Mouse (Mus musculus) macrophage (primary cell): ENCODE measurements around the gene Acsbg2. TPM values are rescaled to one million over a fixed set of nuclear protein-coding genes. Genes with fewer than 3 reads are reported as not detected.
"Not testable (repeated sequence)": the region's sequence is repeated elsewhere in the genome, so short reads cannot be mapped to it uniquely, and the experiment has no call there.

ENCODE experiments used
- H3K27ac ChIP-seq: fragments of 350-480 bp; formaldehyde crosslinking; 2 replicates; pipeline ENCODE4 v1.9.0; 2021
- H3K36me3 ChIP-seq: fragments of 350-480 bp; formaldehyde crosslinking; 2 replicates; pipeline ENCODE4 v1.9.0; 2021; ENCODE audit errors: inconsistent target
- H3K4me3 ChIP-seq: fragments of 350-480 bp; formaldehyde crosslinking; 2 replicates; pipeline ENCODE4 v1.9.0; 2021; ENCODE audit errors: inconsistent target
- H3K79me2 ChIP-seq: fragments of 350-480 bp; formaldehyde crosslinking; 2 replicates; pipeline ENCODE4 v1.9.0; 2021; ENCODE audit errors: inconsistent target
- WGBS: methylation state at CpG from one replicate; pipeline ENCODE4 v1.1.7; 2026; ENCODE audit warnings: inconsistent platforms; ENCODE audit not compliant: missing documents; 5-methylcytosine and 5-hydroxymethylcytosine counted together
- polyA plus RNA-seq: library from polyadenylated mRNA; stranded (reverse); fragments of 250-400 nt; gene quantifications from 3 replicates; pipeline ENCODE4 v1.2.4, GENCODE M21; 2018; ENCODE audit warnings: inconsistent platforms
- total RNA-seq, 78 experiments: library from RNA; depleted of rRNA; stranded (reverse); fragments of 250-400 nt; gene quantifications; 1 replicate in 9 of 78; 2 replicates in 24 of 78; 3 replicates in 43 of 78; 4 replicates in 2 of 78; pipeline ENCODE4 v1.2.4; 2018; ENCODE audit warnings: inconsistent platforms in 56 of 78

Acsbg2 gene
- not detected for total RNA-seq (2018; cell fraction: chromatin; rRNA removed)
- total RNA-seq (2018; cell fraction: cytosol; rRNA removed): not detected
- total RNA-seq (2018; cell fraction: nucleus; rRNA removed): not detected
- polyA plus RNA-seq: not detected in 3 replicates

DNA sequence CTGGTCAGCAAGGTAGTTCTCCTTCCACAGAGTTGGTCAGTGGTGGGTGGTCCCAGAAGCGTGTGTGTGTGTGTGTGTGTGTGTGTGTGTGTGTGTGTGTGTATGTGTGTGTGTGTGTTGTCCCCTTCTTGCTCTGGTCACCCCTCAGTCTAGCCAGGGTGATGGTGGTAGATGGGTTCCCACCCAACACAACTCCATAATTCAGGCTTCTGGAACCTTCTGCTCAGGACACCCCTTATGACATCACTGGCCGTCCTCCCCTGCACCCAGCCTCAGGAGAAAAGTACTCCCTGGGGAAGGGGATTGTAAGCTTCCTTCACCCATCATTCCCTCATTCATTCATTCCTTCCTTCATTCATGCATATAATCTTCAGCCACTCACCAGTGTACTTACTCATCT is at the start of gene Acsbg2:
Acsbg2 (minus strand) TSS at position 211 of the 400 bp plus-strand sequence.
- Histone ChIP-seq H3K36me3 (no peaks in the 10 kb centered on the region), H3K79me2 (no peaks in the 10 kb centered on the region), H3K4me3 (no peak within 1 kb of the TSS), H3K27ac (no peak within 1 kb of the TSS)
- WGBS: 88% methylated on average over 1 of the region's 2 CpGs

DNA sequence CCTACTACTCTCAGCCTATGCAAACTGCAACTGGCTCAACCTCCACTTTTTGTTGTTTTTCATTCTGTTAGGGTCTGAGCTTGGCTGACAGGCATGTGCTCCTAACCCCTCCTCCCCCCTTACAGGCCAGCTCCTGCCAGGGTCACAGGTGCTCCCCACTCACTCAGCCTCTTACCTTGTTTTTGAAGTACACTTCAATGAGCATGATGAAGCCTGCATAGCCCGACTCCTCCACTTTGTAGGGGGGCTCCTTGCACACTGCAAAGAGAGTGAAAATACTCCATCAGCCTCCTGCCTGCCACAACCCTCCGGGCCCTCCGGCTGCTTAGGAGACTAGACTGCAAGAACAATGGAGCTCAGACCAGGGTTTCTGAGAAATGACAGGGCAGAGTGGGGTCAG is 45.5 kb upstream of the Acsbg2 start:
- H3K27ac ChIP-seq: no peak overlapping the region
- no peaks in the 10 kb centered on the region for H3K79me2 ChIP-seq
- H3K4me3 ChIP-seq: no peak overlapping the region
- H3K36me3 ChIP-seq: peaks cover 19% of the 10 kb centered on the region; the same call in 1 of the 2 replicates
- whole genome bisulfite sequencing: 100% methylated on average over 3 of the region's 3 CpGs

DNA sequence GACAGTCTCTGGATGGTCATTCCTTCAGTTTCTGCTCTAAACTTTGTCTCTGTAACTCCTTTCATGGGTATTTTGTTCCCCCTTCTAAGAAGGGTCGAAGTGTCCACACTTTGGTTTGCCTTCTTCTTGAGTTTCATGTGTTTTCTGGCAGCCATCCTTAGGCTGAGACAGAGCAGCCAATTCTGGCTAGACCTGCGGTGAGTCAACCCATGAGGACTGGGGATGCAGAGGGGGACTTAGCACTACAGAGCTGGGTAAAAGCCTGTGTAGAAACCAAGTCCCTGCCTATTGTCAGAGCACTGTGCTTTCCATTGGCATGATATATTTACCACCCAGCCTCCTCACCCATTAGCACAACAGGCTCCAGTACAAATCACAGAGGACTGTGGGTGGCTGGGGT is 42.9 kb upstream of the Acsbg2 start:
- H3K27ac ChIP-seq: no peak overlapping the region
- H3K79me2 ChIP-seq: no peaks in the 10 kb centered on the region
- H3K4me3 ChIP-seq: no peak overlapping the region
- H3K36me3 ChIP-seq: peaks cover 19% of the 10 kb centered on the region; the same call in 1 of the 2 replicates
- WGBS: 93% methylated on average over 2 of the region's 2 CpGs

DNA sequence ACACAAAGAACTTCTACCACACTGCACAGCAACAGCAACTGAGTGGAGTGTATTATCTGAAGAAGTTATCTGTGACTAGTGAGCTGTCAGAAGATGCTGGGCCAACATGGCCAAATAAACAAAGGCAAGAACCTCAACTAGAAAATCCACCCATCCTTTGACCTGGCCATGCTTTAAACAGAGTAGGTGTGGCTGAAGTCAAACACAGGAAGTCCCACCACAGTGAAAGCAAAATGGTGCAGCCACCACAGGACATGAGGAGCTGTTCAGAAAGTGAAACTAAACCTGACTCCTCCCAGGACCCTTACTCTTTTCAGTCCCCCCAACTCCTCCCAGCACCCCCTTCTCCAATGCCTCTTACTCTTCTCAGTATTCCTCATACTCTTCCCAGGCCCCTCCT is 39.2 kb upstream of the Acsbg2 start:
- peaks cover 6% of the 10 kb centered on the region; the same call in 1 of the 2 replicates for H3K36me3 ChIP-seq

DNA sequence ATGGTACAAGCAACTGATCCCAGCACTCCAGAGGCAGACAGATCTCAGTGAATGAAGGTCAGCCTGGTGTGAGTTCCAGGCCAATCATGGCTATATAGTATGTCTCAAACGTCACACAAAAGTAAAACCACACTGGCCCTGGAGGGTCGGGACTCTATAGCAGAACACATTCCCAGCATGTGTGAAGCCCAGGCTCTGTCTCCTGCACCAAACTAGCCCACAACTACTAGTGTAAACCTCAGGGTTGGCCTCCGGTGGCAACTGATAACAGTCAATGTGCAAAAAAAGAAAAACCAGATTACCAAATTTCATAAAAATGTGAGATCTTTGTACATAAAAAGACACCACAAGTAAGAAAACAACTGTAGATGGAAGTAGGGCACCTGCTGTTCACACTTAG is 38.8 kb upstream of the Acsbg2 start:
- H3K36me3 ChIP-seq: peaks cover 6% of the 10 kb centered on the region; the same call in 1 of the 2 replicates
- H3K4me3 ChIP-seq: no peak overlapping the region
- WGBS: 100% methylated on average over 2 of the region's 3 CpGs
- H3K27ac ChIP-seq: no peak overlapping the region
- no peaks in the 10 kb centered on the region for H3K79me2 ChIP-seq

More for the DNA sequence above, 39.2 kb upstream of the Acsbg2 start:
- Histone ChIP-seq H3K79me2 (no peaks in the 10 kb centered on the region), H3K4me3 (no peak overlapping the region), H3K27ac (no peak overlapping the region)

DNA sequence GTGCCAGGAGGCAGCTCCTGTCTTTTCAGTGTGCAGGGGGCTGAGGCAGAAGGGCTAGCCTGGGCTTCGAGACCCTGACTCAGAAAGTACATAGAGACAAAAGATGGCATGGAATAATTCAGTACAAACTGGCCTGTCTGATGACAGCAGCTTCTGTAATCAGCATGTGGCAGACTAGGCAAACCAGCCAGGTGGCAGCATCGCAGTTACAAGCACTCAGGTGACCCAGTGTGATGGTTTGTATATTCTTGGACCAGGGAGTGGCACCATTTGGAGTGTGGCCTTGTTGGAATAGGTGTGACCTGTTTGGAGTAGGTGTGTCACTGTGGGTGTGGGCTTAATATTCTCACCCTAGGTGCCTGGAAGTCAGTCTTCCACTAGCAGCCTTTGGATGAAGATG is 35.5 kb upstream of the Acsbg2 start:
- H3K36me3 ChIP-seq, H3K79me2 ChIP-seq, H3K4me3 ChIP-seq, H3K27ac ChIP-seq: not testable (repeated sequence)
- 94% methylated on average over 2 of the region's 2 CpGs for WGBS

DNA sequence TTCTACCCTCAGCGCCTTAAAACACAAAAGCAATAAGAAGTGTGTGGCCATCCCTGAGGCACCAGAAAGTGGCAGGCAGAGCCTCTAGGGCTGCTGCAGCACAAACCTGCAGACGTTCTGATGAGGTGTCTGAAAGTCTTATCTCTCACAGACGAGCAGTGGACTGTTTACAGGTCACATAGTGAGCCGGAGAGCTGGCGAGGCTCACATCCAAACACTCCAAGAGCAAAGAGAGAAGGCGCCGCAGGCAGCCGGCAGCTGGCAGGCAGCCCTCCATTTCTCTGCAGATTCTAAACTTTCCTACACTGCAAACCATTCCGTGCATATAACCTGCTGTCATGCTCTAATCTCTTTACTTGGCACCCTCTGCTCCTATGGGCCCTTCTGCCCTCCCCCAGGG is 33.6 kb upstream of the Acsbg2 start:
- Histone ChIP-seq H3K79me2 (no peaks in the 10 kb centered on the region; the same call in 1 of the 2 replicates), H3K36me3 (no peaks in the 10 kb centered on the region; the same call in 1 of the 2 replicates), H3K4me3 (no peak overlapping the region), H3K27ac (no peak overlapping the region)
- 95% methylated on average over 9 of the region's 9 CpGs for WGBS

DNA sequence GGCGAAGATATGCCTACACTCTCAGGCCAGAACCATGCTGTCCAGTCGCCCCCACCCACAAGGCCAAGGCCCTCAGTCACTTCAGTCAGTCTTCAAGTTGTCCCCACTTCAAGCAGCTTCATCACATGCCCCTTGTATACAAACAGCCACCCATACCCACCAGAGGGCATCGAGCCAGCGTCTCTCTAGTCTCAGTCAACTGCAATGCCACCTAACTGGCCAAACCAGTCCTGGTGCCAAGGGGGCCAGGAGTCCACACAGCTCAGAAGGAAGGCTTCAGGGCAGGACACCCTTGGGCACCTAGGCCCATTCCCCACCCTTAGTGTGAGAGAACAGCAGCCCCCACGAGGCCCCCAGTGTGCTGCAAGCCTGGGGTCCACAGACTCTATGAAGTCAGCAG is 32.8 kb upstream of the Acsbg2 start:
- no peak overlapping the region for H3K4me3 ChIP-seq
- 83% methylated on average over 5 of the region's 5 CpGs for WGBS
- H3K79me2 ChIP-seq: no peaks in the 10 kb centered on the region; the same call in 1 of the 2 replicates
- H3K27ac ChIP-seq: no peak overlapping the region
- H3K36me3 ChIP-seq: peaks cover 6% of the 10 kb centered on the region

DNA sequence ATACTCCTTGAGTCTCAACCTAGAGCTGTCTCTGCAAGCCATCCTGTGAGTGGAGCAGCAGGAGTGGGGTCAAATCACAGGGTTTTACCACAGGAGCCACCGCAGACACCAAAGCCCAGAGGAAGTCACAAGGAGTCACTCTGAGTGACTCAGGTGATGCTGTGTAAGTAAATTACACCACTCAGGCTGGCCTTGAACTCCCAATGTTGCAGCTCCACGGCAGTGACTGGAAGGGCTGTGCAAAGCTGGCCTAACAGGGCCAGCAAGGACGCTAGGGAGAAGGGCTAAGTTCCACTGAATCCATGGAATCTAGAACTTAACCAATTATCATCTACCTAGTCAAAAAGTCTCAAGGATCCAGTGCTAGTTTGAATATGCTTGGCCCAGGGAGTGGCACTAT is 31.9 kb upstream of the Acsbg2 start:
- whole genome bisulfite sequencing: 87% methylated on average over 3 of the region's 3 CpGs
- H3K36me3 ChIP-seq: peaks cover 15% of the 10 kb centered on the region

DNA sequence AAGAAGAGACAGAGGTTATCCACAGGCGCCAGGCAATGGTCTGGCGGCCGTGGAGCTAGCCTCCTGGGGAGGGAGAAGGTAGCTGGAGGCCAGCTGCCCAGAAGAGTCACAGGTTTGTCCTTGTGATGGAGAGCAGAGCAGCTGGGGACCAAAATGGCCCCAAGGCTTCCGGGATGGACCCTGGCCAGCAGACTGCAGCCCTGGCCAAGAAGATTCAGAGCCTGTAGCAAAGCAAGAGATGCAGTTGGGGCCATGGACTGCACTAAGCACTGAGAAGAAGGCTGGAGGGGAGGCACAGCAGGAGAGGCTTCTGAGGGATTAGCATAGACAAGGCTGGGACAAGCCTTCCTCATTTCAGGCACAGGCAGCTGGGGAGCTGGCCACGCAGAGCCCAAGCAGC is 28.5 kb upstream of the Acsbg2 start:
- 94% methylated on average over 5 of the region's 5 CpGs for WGBS
- no peak overlapping the region for H3K27ac ChIP-seq
- no peak overlapping the region for H3K4me3 ChIP-seq
- H3K36me3 ChIP-seq: peaks cover 24% of the 10 kb centered on the region
- H3K79me2 ChIP-seq: no peaks in the 10 kb centered on the region; the same call in 1 of the 2 replicates

More for the DNA sequence above, 31.9 kb upstream of the Acsbg2 start:
- Histone ChIP-seq H3K79me2 (no peaks in the 10 kb centered on the region; the same call in 1 of the 2 replicates), H3K27ac (no peak overlapping the region), H3K4me3 (no peak overlapping the region)

DNA sequence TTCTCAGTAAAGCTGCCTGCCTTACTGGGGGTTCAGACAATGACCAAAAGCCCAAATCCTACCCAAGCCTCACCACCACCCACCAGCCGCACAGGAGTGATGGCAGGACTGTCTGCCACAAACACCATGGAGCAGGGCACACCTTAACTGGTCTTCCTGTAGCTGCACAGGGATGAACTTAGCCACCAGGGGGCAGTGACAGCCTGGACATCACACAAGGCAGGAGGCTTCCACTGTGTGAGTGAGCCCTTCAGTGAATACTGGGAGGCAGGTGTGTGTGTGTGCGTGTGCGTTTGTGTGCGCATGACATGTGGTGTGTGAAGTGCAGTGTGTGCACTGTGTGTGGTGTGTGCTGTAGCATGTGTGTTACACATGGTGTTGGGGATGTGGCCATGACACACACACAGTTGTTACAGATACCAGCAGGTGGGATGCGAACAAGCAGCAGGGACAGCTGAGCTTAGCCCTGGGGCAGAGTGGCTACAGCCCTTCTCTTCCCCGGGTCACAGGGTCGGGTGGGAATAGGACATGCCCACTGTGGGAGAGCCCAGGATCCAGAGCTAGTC is 23.5 kb upstream of the Acsbg2 start:
- WGBS: 85% methylated on average over 7 of the region's 7 CpGs
- H3K4me3 ChIP-seq: no peak overlapping the region
- H3K27ac ChIP-seq: no peak overlapping the region
- H3K79me2 ChIP-seq: no peaks in the 10 kb centered on the region
- peaks cover 27% of the 10 kb centered on the region for H3K36me3 ChIP-seq

DNA sequence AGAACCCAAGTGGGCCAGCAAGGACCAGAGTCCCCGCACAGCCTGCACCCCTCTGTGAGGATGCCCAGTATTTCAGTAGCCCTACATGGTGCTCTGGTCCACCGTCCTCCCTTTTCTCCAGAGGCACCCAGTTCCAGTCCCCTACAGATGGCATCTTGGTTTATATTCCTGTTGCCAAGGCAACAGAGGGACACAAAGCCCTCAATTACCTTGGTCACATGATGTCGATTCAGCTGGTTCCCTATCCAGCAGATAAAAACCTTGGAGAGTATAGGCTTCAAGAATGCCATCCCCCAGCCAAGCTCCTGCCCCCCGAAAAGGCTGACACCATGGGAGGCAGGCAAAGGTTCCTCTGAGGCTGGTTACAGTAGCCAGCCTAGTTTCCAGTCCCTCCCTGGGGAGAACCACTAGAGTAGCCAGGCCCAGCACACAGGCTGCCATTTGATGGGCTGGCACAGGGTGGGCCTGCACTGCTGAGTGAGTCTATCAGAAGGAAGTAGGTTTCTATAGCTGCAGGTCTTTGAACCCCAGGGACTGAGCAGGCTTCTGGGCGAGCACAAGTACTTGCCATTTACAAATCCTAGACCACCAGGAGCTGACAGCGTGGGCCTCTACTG is 22.4 kb upstream of the Acsbg2 start:
- 96% methylated on average over 6 of the region's 6 CpGs for WGBS
- Histone ChIP-seq H3K79me2 (no peaks in the 10 kb centered on the region), H3K36me3 (peaks cover 18% of the 10 kb centered on the region), H3K27ac (no peak overlapping the region), H3K4me3 (no peak overlapping the region)

DNA sequence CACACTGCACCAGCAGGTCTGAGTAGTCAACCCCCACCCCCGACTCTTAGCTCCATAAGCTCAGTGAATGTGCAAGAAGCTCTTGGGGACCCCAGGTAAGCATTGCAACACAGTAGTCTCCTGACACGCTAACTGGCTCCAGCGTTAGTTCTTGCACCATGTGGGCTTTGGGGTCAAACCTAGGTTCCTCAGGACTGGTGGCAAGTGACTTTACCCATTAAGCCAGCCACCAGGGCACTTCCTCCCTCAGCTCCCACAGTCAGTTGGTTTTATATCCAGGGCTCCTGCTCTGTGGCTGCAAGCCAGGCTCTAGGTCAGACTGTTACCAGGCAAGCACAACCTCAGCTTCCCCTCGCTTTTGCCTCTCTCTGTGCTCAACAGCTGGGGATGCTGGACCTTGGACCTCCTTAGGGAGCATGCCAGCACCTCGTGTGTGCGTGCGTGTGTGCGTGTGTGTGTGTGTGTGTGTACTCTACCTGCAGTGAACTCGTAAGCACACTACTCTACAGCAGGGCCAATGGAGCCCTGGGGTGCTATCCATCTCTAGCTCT is 21.2 kb upstream of the Acsbg2 start:
- Histone ChIP-seq H3K4me3 (no peak overlapping the region), H3K36me3 (peaks cover 13% of the 10 kb centered on the region; the same call in 1 of the 2 replicates), H3K27ac (no peak overlapping the region), H3K79me2 (no peaks in the 10 kb centered on the region)
- 66% methylated on average over 9 of the region's 9 CpGs for WGBS

DNA sequence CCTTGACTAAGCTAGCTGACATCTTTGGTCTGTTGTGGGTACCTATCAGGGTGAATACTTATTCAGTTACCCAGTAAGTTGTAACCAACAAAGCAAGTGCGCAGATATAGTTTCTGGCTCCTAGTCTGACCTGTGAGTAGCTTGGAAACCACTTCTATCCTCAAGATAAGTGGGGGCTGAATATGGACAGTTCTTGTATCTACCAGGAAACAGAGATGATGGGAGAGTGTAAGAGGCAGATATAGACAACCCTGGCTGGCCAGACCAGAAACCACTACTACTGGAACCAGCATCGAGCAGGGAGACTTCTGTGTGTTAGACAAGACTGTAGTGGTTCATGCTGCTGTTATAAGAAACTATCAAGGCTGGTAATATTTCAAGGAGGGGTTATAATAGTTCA is 15.8 kb upstream of the Acsbg2 start:
- H3K4me3 ChIP-seq: no peak overlapping the region
- H3K36me3 ChIP-seq: peaks cover 4% of the 10 kb centered on the region; the same call in 1 of the 2 replicates
- H3K27ac ChIP-seq: no peak overlapping the region
- 96% methylated on average over 2 of the region's 2 CpGs for WGBS
- no peaks in the 10 kb centered on the region for H3K79me2 ChIP-seq

DNA sequence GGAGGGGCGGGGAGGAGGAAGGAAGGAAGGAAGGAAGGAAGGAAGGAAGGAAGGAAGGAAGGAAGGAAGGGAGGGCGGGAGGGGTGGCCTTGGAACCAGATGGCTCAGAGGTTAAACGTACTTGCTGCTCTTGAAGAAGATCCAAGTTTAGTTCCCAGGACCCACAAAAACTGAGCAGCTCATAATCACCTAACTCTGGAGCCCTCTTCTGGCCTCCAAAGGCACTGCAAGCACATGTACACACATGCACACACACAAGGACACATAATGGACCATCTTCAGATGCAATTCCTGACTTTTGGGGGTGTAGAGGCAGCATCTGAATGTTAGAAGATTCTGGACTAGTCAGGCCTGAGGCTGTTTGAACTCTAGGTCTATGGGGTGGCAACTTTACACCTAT is 13.8 kb upstream of the Acsbg2 start:
- no peaks in the 10 kb centered on the region for H3K36me3 ChIP-seq
- H3K4me3 ChIP-seq: no peak overlapping the region
- WGBS: 94% methylated on average over 2 of the region's 3 CpGs
- no peak overlapping the region for H3K27ac ChIP-seq
- H3K79me2 ChIP-seq: no peaks in the 10 kb centered on the region
